Mouse (Mus musculus): Measurements from ENCODE around the gene Gdpd4. TPM values are rescaled to one million over a fixed set of nuclear protein-coding genes. Genes with fewer than 3 reads are reported as not detected.

Gdpd4 gene
- total and polyA plus RNA-seq, 3 experiments: not detected

- Histone ChIP-seq H3K9ac (ENCODE audit: insufficient read depth, low read depth) (no peak overlapping the region), H3K36me3 (replicated peaks in 1 of 2; ENCODE audit: control insufficient read depth in 1 of 2, insufficient read depth in 1 of 2, low read length in 1 of 2) (peaks cover 0 to 99% of the 10 kb centered on the region in 2 experiments), H3K27me3 (replicated peaks) (no peaks in the 10 kb centered on the region), H3K4me1 (ENCODE audit: control insufficient read depth in 1 of 2, insufficient read depth in 2 of 2) (0 out of 4 replicates have a peak, but pooled peaks cover 0 to 5% of the 10 kb centered on the region in 2 experiments), H3K79me2 (replicated peaks; ENCODE audit: control insufficient read depth, extremely low read depth, insufficient read depth, poor library complexity, severe bottlenecking) (no peaks in the 10 kb centered on the region), H3K9me3 (replicated peaks; ENCODE audit: low read length) (no peaks in the 10 kb centered on the region), H3K27ac (ENCODE audit: insufficient read depth, low read depth) (no peak overlapping the region), H3K4me2 (ENCODE audit: insufficient read depth, low read depth, poor library complexity, severe bottlenecking) (no peak overlapping the region), H3K4me3 (replicated peaks in 1 of 3; ENCODE audit: low read depth in 2 of 3, low read length in 2 of 3, poor library complexity in 1 of 3) (no peak overlapping the region)
- dilution Hi-C loops (cut with MboI; ENCODE audit: extremely low pct_ligation_motif_present, extremely low pct_unique_long_range_greater_than_20kb, low sequenced_read_pairs): no loop called here
- DNase-seq (ENCODE audit: extremely low read depth): peak; percentile 81
- in situ Hi-C loops (cut with MboI; ENCODE audit: low pct_ligation_motif_present, low pct_unique_long_range_greater_than_20kb, low sequenced_read_pairs): loop anchor here (5.0 kb wide), 1 partner anchor 46 kb away; the partner anchor contains the start of gene Myo7a
- TF ChIP-seq SMC3 (IDR thresholded peaks at IDR 0.05; ENCODE audit: low read depth, low read length) (peak; percentile 96), NELFE (IDR thresholded peaks at IDR 0.05; ENCODE audit: low read depth, low read length) (0 out of 2 replicates have a peak, but pooled peaks have one; percentile 15), JUN (IDR thresholded peaks at IDR 0.05; ENCODE audit: insufficient read depth, low read depth, low read length) (no peak), RAD21 (IDR thresholded peaks at IDR 0.05; ENCODE audit: low read depth, low read length) (peak; percentile 73), EP300 (IDR thresholded peaks at IDR 0.05; ENCODE audit: low read length) (no peak), MAZ (IDR thresholded peaks at IDR 0.05; ENCODE audit: low read depth, low read length) (no peak), HCFC1 (IDR thresholded peaks at IDR 0.05; ENCODE audit: low read depth, low read length) (no peak), MXI1 (IDR thresholded peaks at IDR 0.05; ENCODE audit: low read depth, low read length) (no peak), CTCF (conservative IDR thresholded peaks at IDR 0.05 in 1 of 2, IDR thresholded peaks at IDR 0.05 in 1 of 2; ENCODE audit: low read depth in 2 of 2, low read length in 2 of 2) (peak; percentile 92 to 95), CHD1 (IDR thresholded peaks at IDR 0.05; ENCODE audit: low read depth, low read length) (no peak)
Measured at GRCm38 (mm10) chr7:98071620-98072019, 151.9 kb downstream of the Gdpd4 start.

GRCm38 (mm10) chr7:98077453-98077852, 157.7 kb downstream of the Gdpd4 start:
- no peak for TF ChIP-seq MAZ (IDR thresholded peaks at IDR 0.05; ENCODE audit: low read depth, low read length)
- no peak for TF ChIP-seq IRF4 (IDR thresholded peaks at IDR 0.05; ENCODE audit: low read depth, low read length)
- Histone ChIP-seq H3K36me3 (replicated peaks in 1 of 2; ENCODE audit: control insufficient read depth in 1 of 2, insufficient read depth in 1 of 2, low read length in 1 of 2) (peaks cover 2 to 97% of the 10 kb centered on the region in 2 experiments), H3K9ac (ENCODE audit: insufficient read depth, low read depth) (no peak overlapping the region), H3K27me3 (replicated peaks) (no peaks in the 10 kb centered on the region), H3K9me3 (replicated peaks; ENCODE audit: low read length) (no peaks in the 10 kb centered on the region), H3K4me1 (ENCODE audit: control insufficient read depth in 1 of 2, insufficient read depth in 2 of 2) (peaks cover 0 to 6% of the 10 kb centered on the region in 2 experiments; a peak in 2 of 4 replicates), H3K4me2 (ENCODE audit: insufficient read depth, low read depth, poor library complexity, severe bottlenecking) (no peak overlapping the region), H3K4me3 (replicated peaks in 1 of 3; ENCODE audit: low read depth in 2 of 3, low read length in 2 of 3, poor library complexity in 1 of 3) (no peak overlapping the region), H3K79me2 (replicated peaks; ENCODE audit: control insufficient read depth, extremely low read depth, insufficient read depth, poor library complexity, severe bottlenecking) (no peaks in the 10 kb centered on the region), H3K27ac (ENCODE audit: insufficient read depth, low read depth) (no peak overlapping the region)
- in situ Hi-C loops (cut with MboI; ENCODE audit: low pct_ligation_motif_present, low pct_unique_long_range_greater_than_20kb, low sequenced_read_pairs) (no loop called here), dilution Hi-C loops (cut with MboI; ENCODE audit: extremely low pct_ligation_motif_present, extremely low pct_unique_long_range_greater_than_20kb, low sequenced_read_pairs) (no loop called here)
- no peak for DNase-seq (ENCODE audit: extremely low read depth)

GRCm38 (mm10) chr7:98082376-98082775, 162.6 kb downstream of the Gdpd4 start:
- no peak for DNase-seq (ENCODE audit: extremely low read depth)
- H3K9ac ChIP-seq (ENCODE audit: insufficient read depth, low read depth): no peak overlapping the region
- no peaks in the 10 kb centered on the region for H3K79me2 ChIP-seq (replicated peaks; ENCODE audit: control insufficient read depth, extremely low read depth, insufficient read depth, poor library complexity, severe bottlenecking)
- TF ChIP-seq MXI1 (IDR thresholded peaks at IDR 0.05; ENCODE audit: low read depth, low read length) (no peak), TCF12 (IDR thresholded peaks at IDR 0.05; ENCODE audit: low read depth, low read length) (no peak), SIN3A (IDR thresholded peaks at IDR 0.05; ENCODE audit: low read length) (no peak), TBP (conservative IDR thresholded peaks at IDR 0.05; ENCODE audit: low read depth, low read length) (no peak), MEF2A (IDR thresholded peaks at IDR 0.05; ENCODE audit: borderline replicate concordance, low read depth, low read length) (no peak), ZKSCAN1 (IDR thresholded peaks at IDR 0.05; ENCODE audit: borderline replicate concordance, low read depth, low read length) (no peak), SMC3 (IDR thresholded peaks at IDR 0.05; ENCODE audit: low read depth, low read length) (no peak), MYC (IDR thresholded peaks at IDR 0.05; ENCODE audit: low read depth, low read length) (no peak), RAD21 (IDR thresholded peaks at IDR 0.05; ENCODE audit: low read depth, low read length) (no peak), CHD2 (IDR thresholded peaks at IDR 0.05; ENCODE audit: low read length) (no peak), MAZ (IDR thresholded peaks at IDR 0.05; ENCODE audit: low read depth, low read length) (no peak)
- no peak overlapping the region for H3K4me3 ChIP-seq (replicated peaks in 1 of 3; ENCODE audit: low read depth in 2 of 3, low read length in 2 of 3, poor library complexity in 1 of 3)
- no peak overlapping the region for H3K4me2 ChIP-seq (ENCODE audit: insufficient read depth, low read depth, poor library complexity, severe bottlenecking)
- H3K27ac ChIP-seq (ENCODE audit: insufficient read depth, low read depth): no peak overlapping the region
- in situ Hi-C loops (cut with MboI; ENCODE audit: low pct_ligation_motif_present, low pct_unique_long_range_greater_than_20kb, low sequenced_read_pairs) (no loop called here), dilution Hi-C loops (cut with MboI; ENCODE audit: extremely low pct_ligation_motif_present, extremely low pct_unique_long_range_greater_than_20kb, low sequenced_read_pairs) (no loop called here)
- H3K36me3 ChIP-seq (replicated peaks in 1 of 2; ENCODE audit: control insufficient read depth in 1 of 2, insufficient read depth in 1 of 2, low read length in 1 of 2): peaks cover 2 to 63% of the 10 kb centered on the region in 2 experiments
- no peaks in the 10 kb centered on the region for H3K27me3 ChIP-seq (replicated peaks)
- peaks cover 15 to 40% of the 10 kb centered on the region in 2 experiments for H3K4me1 ChIP-seq (ENCODE audit: control insufficient read depth in 1 of 2, insufficient read depth in 2 of 2)
- no peaks in the 10 kb centered on the region for H3K9me3 ChIP-seq (replicated peaks; ENCODE audit: low read length)

All from CH12.LX (cell line).